Mouse (Mus musculus) olfactory bulb, adult 2 months (tissue): ENCODE measurements around the gene Zc3h4.

Experiments used
- CTCF ChIP-seq: fragments of 200-500 bp; IDR thresholded peaks from 2 replicates; pipeline ENCODE4 v1.5.1; 2012; ENCODE audit warnings: low read depth, mild to moderate bottlenecking, low read length, moderate library complexity; ENCODE audit not compliant: insufficient read depth
- POLR2A ChIP-seq: fragments of 200-500 bp; IDR thresholded peaks from 2 replicates; pipeline ENCODE4 v1.6.1; 2012; ENCODE audit warnings: mild to moderate bottlenecking, low read depth, low read length, moderate library complexity; ENCODE audit not compliant: insufficient read depth

- TF ChIP-seq CTCF (no peak), POLR2A (no peak)
Measured at GRCm38 (mm10) chr7:16412220-16412896, 11.6 kb downstream of the Zc3h4 start.
